Comparison of ENCODE assay signal across 8 mouse cellular contexts in genomic region chr2:32534061-32534732, GRCm38 (mm10). TPM values are rescaled to one million over a fixed set of nuclear protein-coding genes. Genes with fewer than 3 reads are reported as not detected.
DNase-seq lines count a peak whose midpoint lies in the region; ATAC-seq and TF ChIP-seq lines count a peak whose summit lies in the region.

No protein-coding gene starts in this region.

- no peak for ATAC-seq in forebrain, postnatal 0 days
- no peak for ATAC-seq in hindbrain, embryonic 15.5 days (ENCODE audit: low FRiP score, low read depth)
- no peak for ATAC-seq in liver, embryonic 12.5 days
- ATAC-seq in inflammation-experienced regulatory T-cells, adult 6 months = no peak

- H3K27me3 ChIP-seq in forebrain, postnatal 0 days (ENCODE audit: insufficient read depth, low read length) = no peaks in the 10 kb centered on the region
- no peaks in the 10 kb centered on the region for H3K27me3 ChIP-seq in hindbrain, embryonic 15.5 days
- peaks cover 48% of the 10 kb centered on the region for H3K27me3 ChIP-seq in liver, embryonic 12.5 days (replicated peaks)

- no peak for TF ChIP-seq CTCF in layer of hippocampus, adult 2 months (conservative IDR thresholded peaks at IDR 0.05)
- TF ChIP-seq CTCF in forebrain, postnatal 0 days (IDR thresholded peaks at IDR 0.05; ENCODE audit: low read depth) = no peak

- peaks cover 25% of the 10 kb centered on the region for H3K4me1 ChIP-seq in forebrain, postnatal 0 days (ENCODE audit: insufficient read depth)
- peaks cover 44% of the 10 kb centered on the region for H3K4me1 ChIP-seq in hindbrain, embryonic 15.5 days (replicated peaks)
- H3K4me1 ChIP-seq in liver, embryonic 12.5 days = peaks cover 39% of the 10 kb centered on the region

- no peaks in the 10 kb centered on the region for H3K36me3 ChIP-seq in forebrain, postnatal 0 days (ENCODE audit: insufficient read depth)
- H3K36me3 ChIP-seq in hindbrain, embryonic 15.5 days = no peaks in the 10 kb centered on the region
- no peaks in the 10 kb centered on the region for H3K36me3 ChIP-seq in liver, embryonic 12.5 days

- peak overlapping the region; percentile 76 for H3K4me2 ChIP-seq in forebrain, postnatal 0 days (ENCODE audit: low read depth)
- H3K4me2 ChIP-seq in hindbrain, embryonic 15.5 days = peak overlapping the region; percentile 71
- H3K4me2 ChIP-seq in liver, embryonic 12.5 days = peak overlapping the region; percentile 100

- H3K27ac ChIP-seq in layer of hippocampus, adult 2 months = peak overlapping the region; percentile 91
- peak overlapping the region; percentile 66 for H3K27ac ChIP-seq in forebrain, postnatal 0 days (ENCODE audit: low read depth, low read length)
- peak overlapping the region; percentile 84 for H3K27ac ChIP-seq in hindbrain, embryonic 15.5 days (replicated peaks)
- H3K27ac ChIP-seq in liver, embryonic 12.5 days = peak overlapping the region; percentile 69

- H3K9ac ChIP-seq in forebrain, postnatal 0 days = peak overlapping the region; percentile 55
- H3K9ac ChIP-seq in hindbrain, embryonic 15.5 days = peak overlapping the region; percentile 55
- peak overlapping the region; percentile 72 for H3K9ac ChIP-seq in liver, embryonic 12.5 days

- H3K4me3 ChIP-seq in layer of hippocampus, adult 2 months = peak overlapping the region; percentile 98
- H3K4me3 ChIP-seq in forebrain, postnatal 0 days (ENCODE audit: low read depth, low read length) = peak overlapping the region; percentile 92
- H3K4me3 ChIP-seq in hindbrain, embryonic 15.5 days = peak overlapping the region; percentile 87
- H3K4me3 ChIP-seq in liver, embryonic 12.5 days = peak overlapping the region; percentile 76

- no peak for DNase-seq in layer of hippocampus, adult 2 months (ENCODE audit: low spot score in 2 of 2)
- no peak for DNase-seq in layer of hippocampus, adult 9-10 months (ENCODE audit: low spot score)
- DNase-seq in adrenal gland, postnatal 14 days = peak; percentile 73
- peak; percentile 45 for DNase-seq in forebrain, postnatal 0 days
- DNase-seq in natural killer cell, adult 2 months (ENCODE audit: low spot score in 2 of 2) = peak; percentile 45 to 59

- 14% methylated on average over 13 of the region's 13 CpGs for WGBS in forebrain, postnatal 0 days
- 11% methylated on average over 13 of the region's 13 CpGs for WGBS in hindbrain, embryonic 15.5 days
- 12% methylated on average over 13 of the region's 13 CpGs for WGBS in liver, embryonic 12.5 days (ENCODE audit: insufficient replicate concordance)

- no peaks in the 10 kb centered on the region for H3K9me3 ChIP-seq in forebrain, postnatal 0 days (ENCODE audit: low read length)
- H3K9me3 ChIP-seq in hindbrain, embryonic 15.5 days = no peaks in the 10 kb centered on the region
- no peaks in the 10 kb centered on the region for H3K9me3 ChIP-seq in liver, embryonic 12.5 days (replicated peaks)

RNA-seq across cellular contexts. Expression of gene Fam102a, which starts 0.9 kb away (rescaled TPM):
- 10 to 100 TPM; 77.1 TPM for total RNA-seq in layer of hippocampus, adult 2 months (2021)
- 25.6 and 28.7 TPM in 2 replicates for total RNA-seq in adrenal gland, postnatal 14 days (2021)
- 17.6 and 19.7 TPM in 2 replicates for total RNA-seq in forebrain, postnatal 0 days (2014; rRNA removed)
- 7.2 and 7.5 TPM in 2 replicates for polyA plus RNA-seq in forebrain, postnatal 0 days (2015; fragmentation: Nextera tagmentation; extraction: Ambion mirVana)
- 7.5 and 9.5 TPM in 2 replicates for polyA plus RNA-seq in hindbrain, embryonic 15.5 days (2015; fragmentation: Nextera tagmentation; extraction: Ambion mirVana)
- polyA plus RNA-seq in liver, embryonic 12.5 days (2016; fragmentation: Nextera tagmentation; extraction: Ambion mirVana) = 2.4 and 2.5 TPM in 2 replicates
- 10 to 100 TPM; 40.7 to 52.4 (median 50.7) TPM for polyA plus RNA-seq in inflammation-experienced regulatory T-cells, adult 6 months (2017; shearing (Covaris generic))

RNA-seq across cellular contexts. Expression of gene Dpm2, which starts 36.5 kb away (rescaled TPM):
- total RNA-seq in layer of hippocampus, adult 2 months (2021) = 10 to 100 TPM; 77.6 to 84.0 TPM
- total RNA-seq in adrenal gland, postnatal 14 days (2021) = 47.8 and 61.8 TPM in 2 replicates
- 59.2 and 60.5 TPM in 2 replicates for total RNA-seq in forebrain, postnatal 0 days (2014; rRNA removed)
- polyA plus RNA-seq in forebrain, postnatal 0 days (2015; fragmentation: Nextera tagmentation; extraction: Ambion mirVana) = 142 and 152 TPM in 2 replicates
- polyA plus RNA-seq in hindbrain, embryonic 15.5 days (2015; fragmentation: Nextera tagmentation; extraction: Ambion mirVana) = 138 and 140 TPM in 2 replicates
- polyA plus RNA-seq in liver, embryonic 12.5 days (2016; fragmentation: Nextera tagmentation; extraction: Ambion mirVana) = 69.5 and 73.8 TPM in 2 replicates
- 100 to 1,000 TPM; 126 to 160 (median 144) TPM for polyA plus RNA-seq in inflammation-experienced regulatory T-cells, adult 6 months (2017; shearing (Covaris generic))

RNA-seq across cellular contexts. Expression of gene Pip5kl1, which starts 40.4 kb away (rescaled TPM):
- 1 to 10 TPM; 4.4 to 5.0 TPM for total RNA-seq in layer of hippocampus, adult 2 months (2021)
- 0.23 TPM in 1 of 2 replicates, not detected in the other for total RNA-seq in adrenal gland, postnatal 14 days (2021)
- 6.4 and 11.8 TPM in 2 replicates for total RNA-seq in forebrain, postnatal 0 days (2014; rRNA removed)
- polyA plus RNA-seq in forebrain, postnatal 0 days (2015; fragmentation: Nextera tagmentation; extraction: Ambion mirVana) = 5.6 and 8.2 TPM in 2 replicates
- 11.9 and 15.3 TPM in 2 replicates for polyA plus RNA-seq in hindbrain, embryonic 15.5 days (2015; fragmentation: Nextera tagmentation; extraction: Ambion mirVana)
- polyA plus RNA-seq in liver, embryonic 12.5 days (2016; fragmentation: Nextera tagmentation; extraction: Ambion mirVana) = 0.13 TPM in 1 of 2 replicates, not detected in the other
- not detected for polyA plus RNA-seq in inflammation-experienced regulatory T-cells, adult 6 months (2017; shearing (Covaris generic))

RNA-seq across cellular contexts. Expression of gene 9430097D07Rik, which starts 41.3 kb away (rescaled TPM):
- total RNA-seq in layer of hippocampus, adult 2 months (2021) = under 1 TPM in 1 of 2 experiments, not detected in 1; 0.71 TPM
- not detected in 2 replicates for total RNA-seq in adrenal gland, postnatal 14 days (2021)
- 0.38 and 1.0 TPM in 2 replicates for total RNA-seq in forebrain, postnatal 0 days (2014; rRNA removed)
- 0.26 and 0.45 TPM in 2 replicates for polyA plus RNA-seq in forebrain, postnatal 0 days (2015; fragmentation: Nextera tagmentation; extraction: Ambion mirVana)
- 0.79 and 0.87 TPM in 2 replicates for polyA plus RNA-seq in hindbrain, embryonic 15.5 days (2015; fragmentation: Nextera tagmentation; extraction: Ambion mirVana)
- not detected in 2 replicates for polyA plus RNA-seq in liver, embryonic 12.5 days (2016; fragmentation: Nextera tagmentation; extraction: Ambion mirVana)
- polyA plus RNA-seq in inflammation-experienced regulatory T-cells, adult 6 months (2017; shearing (Covaris generic)) = under 1 TPM in 1 of 3 experiments, not detected in 2; 0.31 TPM

RNA-seq across cellular contexts. Expression of gene St6galnac4, which starts 52.7 kb away (rescaled TPM):
- 10 to 100 TPM; 36.4 to 40.0 TPM for total RNA-seq in layer of hippocampus, adult 2 months (2021)
- total RNA-seq in adrenal gland, postnatal 14 days (2021) = 12.0 and 13.5 TPM in 2 replicates
- 32.4 and 35.5 TPM in 2 replicates for total RNA-seq in forebrain, postnatal 0 days (2014; rRNA removed)
- 31.3 and 33.2 TPM in 2 replicates for polyA plus RNA-seq in forebrain, postnatal 0 days (2015; fragmentation: Nextera tagmentation; extraction: Ambion mirVana)
- polyA plus RNA-seq in hindbrain, embryonic 15.5 days (2015; fragmentation: Nextera tagmentation; extraction: Ambion mirVana) = 41.2 and 41.9 TPM in 2 replicates
- 17.5 and 18.9 TPM in 2 replicates for polyA plus RNA-seq in liver, embryonic 12.5 days (2016; fragmentation: Nextera tagmentation; extraction: Ambion mirVana)
- polyA plus RNA-seq in inflammation-experienced regulatory T-cells, adult 6 months (2017; shearing (Covaris generic)) = 10 to 100 TPM; 31.5 to 42.6 (median 33.5) TPM

Comparison
In these comparisons a context has a peak if more than half of its experiments do, and no peak if none do; other contexts are left out.
1. DNase-seq: peak in adrenal gland, postnatal 14 days (single experiment), forebrain, postnatal 0 days (single experiment) and natural killer cell, adult 2 months (2 of 2); none in layer of hippocampus, adult 2 months (0 of 2) and layer of hippocampus, adult 9-10 months (single experiment).
2. Peak in every context shown above with its lines, with median percentiles within 50 percentile points of each other: H3K27ac ChIP-seq, H3K4me3 ChIP-seq, H3K4me2 ChIP-seq and H3K9ac ChIP-seq.